Mouse (Mus musculus) thymus, postnatal 0 days (tissue): ENCODE data around the gene Pdss2. TPM values are rescaled to one million over a fixed set of nuclear protein-coding genes. Genes with fewer than 3 reads are reported as not detected.

ENCODE experiments used
- DNase-seq: peaks from one replicate; pipeline ENCODE4 v3.0.0-alpha.2; 2015; ENCODE audit warnings: low spot score
- polyA plus RNA-seq: library from polyadenylated mRNA; unstranded; fragments of >200 nt; fragmentation: Nextera tagmentation; extraction: Ambion mirVana; gene quantifications from 2 replicates; pipeline ENCODE4 v1.2.1, GENCODE M21; 2015

The Pdss2 gene
- 9.2 and 10.1 TPM in 2 replicates for polyA plus RNA-seq

- DNase-seq, result peak; percentile 95
Observed at GRCm38 (mm10) chr10:43220910-43221625, at the start of gene Pdss2. TSS of gene Pdss2 (plus strand) at chr10:43221486.

DNA sequence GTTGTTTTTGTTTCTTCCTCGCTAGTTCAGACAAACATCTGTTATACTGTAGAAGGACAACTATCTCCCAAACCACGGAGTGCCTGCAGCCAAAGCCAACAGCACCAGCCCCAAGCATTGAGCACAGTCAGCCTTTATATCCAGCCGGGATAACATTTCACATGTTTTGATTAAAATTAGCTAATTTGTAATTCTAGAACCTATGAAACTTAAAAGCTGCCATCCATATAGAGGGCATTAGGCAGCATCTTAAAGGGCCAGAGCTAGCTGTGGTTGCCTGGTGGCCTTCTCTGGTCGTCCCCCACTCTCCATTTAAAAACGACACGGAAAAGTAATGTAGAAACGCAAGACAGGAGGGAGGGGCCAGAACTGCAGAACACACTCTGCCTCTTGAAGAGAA, 49.2 kb upstream of the Pdss2 start:
- no peak for DNase-seq

GRCm38 (mm10) chr10:43172554-43172953, 48.7 kb upstream of the Pdss2 start:
- no peak for DNase-seq

DNA sequence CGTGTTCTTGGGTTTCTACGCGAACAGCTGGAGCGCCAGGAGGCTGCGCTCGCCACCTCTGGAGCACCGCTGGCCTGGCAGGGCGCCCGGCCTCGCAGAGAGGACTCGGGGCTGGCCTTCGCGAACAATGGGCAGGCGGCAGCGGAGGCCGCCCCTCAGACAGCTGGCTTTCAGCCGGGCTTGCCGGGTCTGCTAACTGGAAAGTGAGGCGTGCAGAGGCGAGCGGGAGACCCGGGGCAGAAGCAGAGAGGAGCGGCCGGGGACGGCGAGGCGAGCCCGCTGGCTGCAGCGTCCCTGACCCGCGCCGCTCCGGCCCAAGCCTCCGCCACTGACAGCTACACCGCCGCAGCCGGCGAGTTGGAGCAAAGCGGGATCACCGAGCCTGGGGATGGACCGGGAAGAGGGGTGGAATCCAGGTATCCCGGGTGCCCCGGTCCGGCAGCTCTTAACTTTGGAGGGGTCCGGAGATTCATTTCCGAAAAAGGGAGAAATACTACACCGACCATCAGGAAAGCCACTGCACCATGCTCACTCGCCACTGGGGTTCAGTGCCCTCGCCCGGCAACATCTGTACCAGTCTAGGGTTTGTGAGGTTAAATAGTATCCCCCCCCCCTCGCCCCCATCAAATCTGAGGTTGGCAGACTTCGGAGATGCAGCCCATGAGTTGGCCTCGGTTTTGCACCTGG, 48.0 kb upstream of the Pdss2 start:
- peak; percentile 3 for DNase-seq

- DNase-seq, result peak; percentile 14
Observed at GRCm38 (mm10) chr10:43173828-43174325, 47.4 kb upstream of the Pdss2 start.

- DNase-seq, result peak; percentile 19
Observed at GRCm38 (mm10) chr10:43174326-43175155, 46.7 kb upstream of the Pdss2 start, which contains the start of the genes Sobp and 9030612E09Rik. TSS of gene Sobp (minus strand) at chr10:43174530. TSS of gene 9030612E09Rik (plus strand) at chr10:43174704.

DNA sequence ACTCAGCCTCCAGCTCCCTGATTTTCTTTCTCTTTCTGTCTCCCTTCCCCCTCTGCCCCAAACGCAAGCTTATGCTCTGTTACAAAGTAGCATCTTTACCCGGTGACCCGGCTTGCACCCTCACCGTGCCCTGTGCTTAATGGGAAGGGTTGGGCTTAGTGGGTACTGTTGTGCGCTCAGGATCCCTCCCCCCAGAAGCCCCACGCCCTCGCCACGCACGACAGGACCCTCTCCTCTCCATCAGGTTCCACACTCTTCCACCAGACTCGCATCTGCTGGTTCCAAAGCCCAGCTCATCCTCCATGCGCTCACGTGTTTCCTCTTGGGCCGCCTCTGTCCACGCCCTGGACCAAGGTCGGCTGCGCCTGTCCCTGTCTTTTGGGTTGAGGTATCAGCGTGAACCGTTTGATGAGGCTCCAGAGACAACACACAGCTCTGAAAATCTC, 46.1 kb upstream of the Pdss2 start:
- DNase-seq, result no peak

DNA sequence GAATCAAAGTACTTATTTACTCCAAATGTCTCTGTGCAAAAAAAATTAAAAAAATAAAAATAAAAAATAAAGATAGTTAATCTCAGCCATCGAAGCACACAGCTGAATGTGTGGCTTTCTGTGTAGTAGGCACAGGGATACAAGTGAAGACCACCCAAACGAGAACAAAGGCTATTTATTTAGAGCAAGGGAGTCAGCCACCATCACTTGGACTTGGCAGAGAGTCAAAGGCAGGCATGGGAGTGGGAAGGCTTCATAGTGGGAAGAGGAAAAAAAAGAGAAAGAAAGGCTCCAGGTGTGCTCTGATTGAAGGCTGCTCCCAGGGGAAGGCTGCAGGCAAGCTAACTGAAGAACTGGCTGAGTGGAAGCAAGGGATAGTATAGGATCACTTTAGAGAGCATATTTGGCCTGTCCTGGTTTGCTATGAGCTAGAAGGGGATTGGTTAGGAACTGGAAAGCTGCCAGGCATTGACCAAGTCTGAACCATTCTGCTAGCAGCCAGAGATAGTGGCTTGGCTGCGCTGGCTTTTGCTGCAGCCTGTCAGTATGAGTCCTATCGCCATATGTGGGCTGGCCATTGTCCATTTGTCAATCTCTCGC, 40.9 kb upstream of the Pdss2 start:
- DNase-seq, result no peak

- no peak for DNase-seq
Observed at GRCm38 (mm10) chr10:43200206-43200605, 21.1 kb upstream of the Pdss2 start.

DNA sequence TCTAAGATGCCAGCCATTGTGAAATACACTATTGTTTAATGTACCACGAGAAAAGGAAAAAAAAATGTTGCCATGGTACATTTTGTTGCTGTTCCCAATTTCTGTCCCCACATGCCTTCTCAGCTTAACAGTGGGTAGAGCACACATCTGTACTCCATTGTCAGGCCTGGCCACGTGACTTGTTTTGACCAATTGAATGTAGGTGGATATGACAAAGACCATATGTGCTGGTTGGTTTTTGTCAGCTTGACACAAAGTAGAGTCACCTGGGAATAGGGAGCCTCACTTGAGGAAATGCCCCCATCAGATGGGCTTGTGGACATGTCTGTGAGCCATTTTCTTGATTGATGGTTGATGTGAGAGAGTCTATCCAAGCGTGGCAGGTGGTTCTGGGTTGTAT, 17.4 kb upstream of the Pdss2 start:
- DNase-seq, result no peak

GRCm38 (mm10) chr10:43211866-43212265, 9.4 kb upstream of the Pdss2 start:
- peak; percentile 55 for DNase-seq

DNA sequence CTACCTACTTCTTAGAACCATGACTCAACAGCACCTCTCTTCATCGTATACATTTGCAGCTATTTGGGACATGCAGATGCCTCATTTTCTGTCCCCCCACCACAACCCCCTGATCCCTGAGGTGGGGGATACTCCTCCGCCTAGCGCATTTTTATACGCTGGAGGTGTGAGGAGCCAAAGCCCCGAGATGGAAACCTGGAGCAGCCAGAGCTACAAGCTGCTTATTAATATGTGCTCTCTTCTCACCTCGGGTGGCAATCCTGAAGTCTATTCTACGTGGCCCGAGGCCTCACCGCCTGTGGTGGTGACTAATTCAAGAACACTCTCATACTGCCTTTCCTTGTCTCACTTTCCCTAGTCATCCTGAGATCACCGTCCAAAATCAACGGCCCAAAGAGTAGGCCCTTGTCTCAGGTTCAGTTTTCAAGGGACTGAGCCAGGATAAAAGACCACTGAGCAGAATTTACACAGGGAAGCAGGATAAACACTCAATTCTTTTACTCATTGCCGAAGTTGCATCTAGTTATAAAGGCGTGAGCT, 3.9 kb upstream of the Pdss2 start:
- no peak for DNase-seq

DNA sequence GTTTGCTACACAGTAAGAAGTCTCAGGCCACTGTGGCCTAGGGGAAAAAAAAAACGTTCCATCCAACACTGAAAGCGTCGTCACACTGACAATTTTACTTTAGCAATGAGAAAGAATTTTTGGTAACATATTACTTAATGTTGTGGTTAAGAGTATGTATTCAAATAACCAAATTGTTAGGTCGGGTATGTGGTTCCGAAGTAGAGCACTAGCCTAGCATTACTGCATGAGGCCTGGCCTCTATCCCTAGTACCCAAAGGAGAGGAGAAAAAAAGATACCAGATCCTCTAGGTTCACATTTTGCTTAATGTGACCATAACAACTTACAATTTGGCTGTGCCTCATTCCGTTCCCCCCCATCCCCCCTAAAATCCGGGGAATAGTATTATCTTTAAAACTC, 807 bp upstream of the Pdss2 start:
- peak; percentile 7 for DNase-seq

GRCm38 (mm10) chr10:43221659-43222058, 373 bp downstream of the Pdss2 start:
- no peak for DNase-seq

DNA sequence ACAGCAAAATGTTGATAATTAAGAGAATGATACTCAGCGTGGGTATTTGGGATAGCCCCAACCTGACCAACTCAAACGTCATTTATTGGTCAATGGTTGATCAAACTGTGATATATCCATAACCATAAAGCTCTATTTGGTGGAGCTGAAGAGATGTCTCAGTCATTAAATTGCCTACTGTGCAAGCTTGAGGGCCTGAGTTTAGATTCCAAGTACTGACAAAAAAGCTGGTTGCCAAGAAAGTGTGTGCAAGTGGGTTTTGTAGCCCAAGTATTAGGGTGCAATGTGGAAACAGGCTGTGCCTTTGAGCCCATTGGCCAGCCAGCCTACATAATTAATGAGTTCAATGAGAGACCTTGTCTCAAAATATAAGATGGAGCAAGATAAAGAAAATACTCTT, 2.1 kb downstream of the Pdss2 start:
- no peak for DNase-seq

DNA sequence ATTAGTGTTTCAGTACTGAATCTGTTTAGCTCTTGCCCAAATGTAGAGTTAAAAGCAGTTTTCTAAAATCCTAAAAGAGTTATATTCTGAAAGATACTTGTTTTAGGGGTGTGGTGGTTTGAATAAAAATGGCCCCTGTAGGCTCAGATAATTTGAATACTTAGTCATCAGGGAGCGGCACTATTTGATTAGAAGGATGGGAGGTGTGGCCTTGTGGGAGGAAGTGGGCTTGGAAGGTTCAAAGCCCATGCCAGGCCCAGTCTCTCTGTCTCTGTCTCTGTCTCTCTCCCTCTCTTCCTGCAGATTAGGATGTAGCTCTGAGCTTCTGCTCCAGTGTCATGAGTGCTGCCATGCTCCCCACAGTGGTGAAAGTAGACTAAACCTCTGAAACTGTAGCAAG, 5.1 kb downstream of the Pdss2 start:
- no peak for DNase-seq

GRCm38 (mm10) chr10:43229236-43229635, 8.0 kb downstream of the Pdss2 start:
- DNase-seq, result no peak

DNA sequence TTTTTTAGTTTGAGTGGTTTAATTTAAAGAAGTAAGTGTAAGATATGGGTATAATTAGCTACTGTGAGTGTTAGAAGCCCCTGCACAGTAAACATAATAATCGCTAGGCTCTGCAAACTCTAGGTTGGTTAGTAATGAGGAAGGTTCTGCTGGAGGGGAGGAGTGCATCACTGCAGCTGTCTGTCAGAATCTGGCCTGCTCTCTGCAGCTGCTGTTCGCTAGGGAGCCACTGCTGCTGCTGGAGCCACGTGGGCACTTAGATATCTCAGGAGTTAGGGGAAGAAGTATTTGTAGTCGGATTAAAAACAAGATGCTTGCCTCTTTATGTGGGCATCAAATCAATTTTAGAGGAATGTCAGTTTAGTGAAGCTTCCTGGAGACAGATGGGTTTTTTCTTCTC, 13.2 kb downstream of the Pdss2 start:
- DNase-seq, result no peak

DNA sequence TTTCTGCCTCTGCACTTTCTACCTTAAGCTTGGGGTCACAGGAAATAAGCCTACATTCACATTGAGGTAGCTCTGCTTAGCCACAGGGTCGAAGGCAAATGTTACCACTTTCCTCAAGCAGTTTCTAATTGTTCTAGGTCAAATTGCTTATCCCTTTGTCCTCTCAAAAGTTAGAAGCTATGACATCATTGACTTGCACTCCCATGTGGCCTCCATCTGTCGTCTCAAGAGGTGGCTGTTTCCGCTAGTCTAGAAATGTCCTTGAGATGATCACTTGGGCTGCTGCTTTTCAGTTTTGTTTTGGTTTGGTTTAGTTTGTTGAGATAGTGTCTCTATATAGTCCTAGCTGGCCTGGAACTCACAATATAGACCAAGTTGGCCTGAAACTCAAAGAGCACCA, 13.7 kb downstream of the Pdss2 start:
- no peak for DNase-seq

- no peak for DNase-seq
Observed at GRCm38 (mm10) chr10:43235758-43236669, 14.7 kb downstream of the Pdss2 start.
